Mouse (Mus musculus): ENCODE data around the gene Gm10799.
"Not testable (repeated sequence)": the region's sequence is repeated elsewhere in the genome, so short reads cannot be mapped to it uniquely, and the experiment has no call there.

Gm10799 gene

DNA sequence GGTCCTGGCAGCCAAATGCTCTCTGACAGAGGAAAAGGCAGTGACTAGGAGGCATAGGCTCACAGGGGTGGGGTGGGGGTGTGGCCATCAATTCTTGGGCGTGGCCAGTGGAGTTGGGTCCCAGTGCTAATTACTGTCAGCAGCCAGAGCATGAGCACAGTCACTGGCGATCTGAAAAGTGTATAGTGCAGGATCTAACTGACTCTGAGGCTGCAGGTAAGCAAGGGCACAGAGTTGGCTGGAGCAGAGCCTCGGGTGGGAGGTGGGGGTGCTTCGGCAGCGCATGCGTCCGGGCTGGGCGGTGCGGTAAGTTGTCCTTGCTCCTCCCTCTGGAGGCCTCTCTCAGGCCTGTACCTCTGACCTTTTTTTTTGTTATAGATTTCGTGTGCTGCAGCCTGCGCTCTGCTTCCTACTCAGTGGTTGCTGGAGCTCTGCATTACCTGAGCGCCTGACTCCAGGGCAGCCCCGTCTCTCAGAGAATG lies 1.4 kb upstream of the Gm10799 start, which contains the start of gene Cd59b:
Cd59b (plus strand) TSS at position 146 of the 482 bp plus-strand sequence.
- DNase-seq (ENCODE audit: low spot score in 2 of 2) = peak; percentile 29 to 39

DNA sequence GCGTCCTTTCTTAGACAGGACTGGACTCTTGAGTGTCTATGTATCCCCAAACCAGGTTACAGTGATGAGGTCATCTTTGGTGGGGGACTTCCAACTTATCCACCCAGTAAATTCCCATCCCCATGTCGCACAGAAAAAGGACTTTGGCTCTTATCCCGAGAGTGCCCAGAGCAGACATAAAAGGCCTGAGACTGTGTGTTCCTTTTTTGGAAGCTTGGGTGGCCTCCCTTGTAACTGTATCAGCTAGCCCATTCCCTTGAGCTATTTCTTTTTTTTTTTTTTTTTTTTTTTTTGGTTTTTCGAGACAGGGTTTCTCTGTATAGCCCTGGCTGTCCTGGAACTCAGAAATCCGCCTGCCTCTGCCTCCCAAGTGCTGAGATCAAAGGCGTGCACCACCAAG lies 2.8 kb downstream of the Gm10799 start, which contains the start of gene Gm10912:
Gm10912 (plus strand) TSS at position 301 of the 400 bp plus-strand sequence.
- not testable (repeated sequence) for DNase-seq (ENCODE audit: low spot score in 2 of 2)

DNA sequence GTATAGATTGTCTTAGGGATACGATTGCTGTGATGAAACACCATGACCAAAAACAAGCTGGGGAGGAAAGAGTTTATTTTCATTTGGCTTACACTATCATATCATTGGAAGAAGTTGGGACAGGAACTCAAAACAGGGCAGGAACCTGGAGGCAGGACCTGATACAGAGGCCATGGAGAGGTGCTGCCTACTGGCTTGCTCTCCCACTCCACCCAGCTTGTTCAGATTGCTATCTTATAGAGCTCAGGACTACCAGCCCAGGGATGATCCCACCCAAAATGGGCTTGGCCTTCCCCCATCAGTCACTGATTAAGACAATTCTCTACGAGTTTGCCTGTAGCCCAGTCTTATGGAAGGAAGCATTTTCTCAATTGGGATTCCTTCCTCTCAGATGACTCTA lies 4.2 kb downstream of the Gm10799 start:
- no peak for DNase-seq (ENCODE audit: low spot score in 2 of 2)

DNA sequence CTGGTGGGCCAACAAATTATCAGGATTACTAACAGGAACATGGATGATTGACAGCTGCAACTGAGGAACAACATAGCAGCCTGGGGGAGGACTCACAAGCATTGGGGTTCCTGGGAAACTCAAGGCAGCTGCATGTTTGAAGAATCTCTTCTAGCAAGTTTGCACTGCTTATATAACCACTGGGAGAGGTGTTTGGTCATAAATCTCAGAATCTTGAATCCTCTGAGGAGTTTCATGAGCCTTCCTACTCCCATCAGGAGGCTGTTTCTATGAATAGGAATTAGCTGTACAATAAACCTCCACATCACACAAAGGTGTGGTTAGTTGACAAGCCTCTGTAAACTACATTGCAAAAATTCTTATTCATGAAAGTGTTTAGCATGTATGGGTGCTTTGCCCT lies 5.7 kb downstream of the Gm10799 start:
- DNase-seq (ENCODE audit: low spot score in 2 of 2) = no peak

DNA sequence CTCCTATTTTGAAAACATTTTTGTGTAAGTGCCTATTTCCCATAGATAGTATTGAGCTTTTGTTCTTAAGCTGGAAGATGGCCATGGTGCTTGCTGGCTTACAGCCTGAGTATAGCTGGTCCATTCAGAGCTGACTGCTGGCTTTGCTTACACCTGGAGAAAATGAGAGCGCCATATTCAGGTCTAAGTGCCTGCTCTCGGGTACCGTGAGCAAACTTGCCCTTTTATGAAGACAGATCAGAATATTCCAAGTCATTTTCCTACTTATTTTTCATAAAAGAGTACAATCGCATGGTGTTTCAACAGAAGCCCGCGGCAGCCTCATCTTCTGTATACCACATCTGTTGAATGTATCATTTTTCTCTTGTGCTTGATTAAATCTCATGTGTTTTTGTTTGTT lies 7.4 kb downstream of the Gm10799 start:
- DNase-seq (ENCODE audit: low spot score in 2 of 2) = no peak

DNA sequence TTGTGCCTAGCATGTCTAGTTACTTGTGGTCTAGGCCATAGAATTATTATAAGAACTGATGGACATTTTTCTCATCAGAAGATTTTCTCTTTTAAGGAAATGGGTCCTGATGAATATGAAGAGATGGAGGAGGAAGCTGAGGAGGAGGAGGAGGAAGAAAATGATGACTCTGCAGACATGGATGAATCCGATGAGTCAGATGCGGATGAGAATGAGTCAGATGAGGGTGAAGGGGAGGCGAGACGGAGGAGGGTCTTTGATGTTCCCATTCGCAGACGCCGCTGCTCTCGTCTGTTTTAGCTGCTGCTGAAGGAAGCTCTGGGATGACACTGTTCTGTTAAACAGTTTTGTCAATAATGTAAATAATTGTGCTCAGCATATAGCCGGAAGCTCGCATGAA lies 8.6 kb downstream of the Gm10799 start:
- no peak for DNase-seq (ENCODE audit: low spot score in 2 of 2)

DNA sequence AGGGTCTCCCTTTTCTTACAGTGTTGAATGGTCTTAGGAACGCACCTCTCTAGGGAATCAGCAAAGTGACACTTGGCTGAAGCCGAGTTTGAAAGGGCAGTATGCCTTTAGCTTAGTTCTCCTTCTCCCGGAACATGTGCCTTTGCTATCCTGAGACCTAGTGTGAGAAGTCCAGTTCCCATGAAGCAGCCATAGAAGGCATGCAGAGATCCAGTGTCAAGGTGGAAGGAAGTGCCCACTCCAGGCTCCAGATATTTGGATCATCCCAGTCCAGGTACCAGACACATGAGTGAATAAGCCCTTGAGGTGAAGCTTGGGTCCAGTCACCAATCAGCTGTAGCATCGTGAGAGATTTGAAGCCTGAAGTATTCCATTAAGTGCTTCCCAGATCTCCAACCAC lies 9.4 kb downstream of the Gm10799 start:
- DNase-seq (ENCODE audit: low spot score in 2 of 2) = no peak

DNA sequence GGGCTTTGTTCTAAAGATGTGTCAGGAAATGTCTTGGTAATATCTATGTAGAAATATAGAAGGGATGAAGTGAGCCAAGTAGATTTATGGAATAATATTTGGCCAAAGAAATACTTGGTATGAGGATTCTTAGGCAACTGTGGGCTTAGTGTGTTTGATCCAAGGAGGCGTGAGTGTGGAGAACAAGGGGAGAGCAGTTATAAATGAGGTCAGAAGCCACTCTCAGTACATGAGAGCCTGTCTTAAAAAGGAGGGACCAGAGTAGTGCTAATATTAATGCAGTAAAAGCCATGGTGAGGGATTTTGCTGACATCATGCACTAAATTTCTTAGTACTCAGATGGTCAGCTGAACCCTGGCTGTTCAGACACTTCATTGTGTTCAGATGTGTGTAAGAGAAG lies 10.0 kb downstream of the Gm10799 start:
- no peak for DNase-seq (ENCODE audit: low spot score in 2 of 2)

DNA sequence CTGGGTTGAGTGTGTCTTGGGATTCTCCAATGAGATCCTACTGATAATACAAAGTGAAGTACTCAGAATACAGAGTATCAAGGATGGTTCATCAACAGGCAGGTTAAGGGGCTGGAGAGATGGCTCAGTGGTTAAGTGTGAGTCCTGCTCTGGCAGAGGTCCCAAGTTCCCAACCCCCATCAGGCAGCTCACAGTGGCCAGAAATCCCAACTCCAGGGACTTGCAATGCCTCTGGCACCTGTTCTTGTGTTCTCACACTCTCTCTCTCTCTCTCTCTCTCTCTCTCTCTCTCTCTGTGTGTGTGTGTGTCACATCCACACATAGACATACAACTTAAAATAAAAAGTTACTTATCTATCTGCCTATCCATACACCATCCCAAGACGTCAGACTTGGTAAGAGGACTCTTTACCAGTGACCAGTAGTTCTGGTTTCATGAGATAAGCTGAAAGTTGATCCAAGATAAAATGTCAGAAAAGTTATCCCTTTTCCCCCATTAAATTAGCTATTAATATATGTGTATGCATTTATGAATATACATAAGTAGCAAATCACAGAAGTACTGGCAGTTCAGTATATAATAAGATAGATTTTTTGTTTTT lies 23.8 kb downstream of the Gm10799 start:
- no peak for DNase-seq (ENCODE audit: low spot score in 2 of 2)

DNA sequence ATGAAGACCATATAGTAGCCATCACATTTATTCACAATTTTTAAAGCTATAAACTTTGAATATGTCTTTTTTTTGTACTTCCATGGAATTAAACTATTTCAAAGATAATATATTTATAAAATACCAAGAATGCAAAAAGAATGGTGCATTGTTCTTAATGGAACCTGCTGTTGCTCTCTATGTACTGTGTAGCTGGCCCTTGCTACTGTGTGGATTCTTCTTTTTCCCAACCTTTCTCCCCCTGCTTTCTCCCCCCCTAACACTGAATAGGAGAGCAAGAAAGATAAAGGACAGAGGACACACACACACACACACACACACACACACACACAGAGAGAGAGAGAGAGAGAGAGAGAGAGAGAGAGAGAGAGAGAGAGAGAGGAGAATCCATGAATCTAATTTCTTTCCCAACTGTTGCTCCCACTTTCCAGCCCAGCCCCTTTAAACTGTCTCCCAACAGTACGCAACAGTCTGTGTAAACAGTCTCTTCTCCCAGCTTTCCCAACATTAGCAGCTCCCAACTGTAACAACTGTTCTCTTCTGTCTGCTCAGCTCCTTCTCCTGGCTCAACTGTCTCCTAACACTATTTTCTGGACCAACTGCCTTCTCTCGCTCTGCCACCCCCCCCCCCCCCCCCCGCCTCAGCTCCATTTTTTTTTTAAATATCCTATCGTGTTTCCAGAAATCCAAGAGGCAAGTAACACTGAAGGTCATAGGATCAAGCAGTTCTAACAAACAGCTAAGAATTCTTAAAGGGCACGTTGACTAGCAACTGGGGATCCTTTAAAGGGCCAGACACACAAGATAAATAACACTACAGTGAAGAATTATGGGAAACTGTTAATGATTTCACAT lies 24.5 kb downstream of the Gm10799 start:
- DNase-seq (ENCODE audit: low spot score in 2 of 2) = no peak

DNA sequence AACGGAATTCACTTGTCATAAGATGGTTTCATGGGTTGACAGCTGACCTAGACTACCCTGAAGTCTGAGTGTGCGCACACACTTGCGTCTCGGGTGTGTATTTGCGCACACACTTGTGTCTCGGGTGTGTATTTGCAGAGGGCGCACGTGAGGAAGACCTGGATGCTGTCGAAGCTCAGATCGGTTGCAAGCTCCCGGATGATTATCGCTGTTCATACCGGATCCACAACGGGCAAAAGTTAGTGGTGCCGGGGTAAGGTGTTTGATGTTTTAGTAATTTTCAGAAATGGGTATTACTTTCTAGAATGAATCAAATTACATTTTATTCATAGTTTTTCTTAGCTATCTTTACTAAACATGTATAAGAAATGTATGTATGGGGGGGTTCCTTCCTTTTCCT lies 25.6 kb downstream of the Gm10799 start:
- no peak for DNase-seq (ENCODE audit: low spot score in 2 of 2)

DNA sequence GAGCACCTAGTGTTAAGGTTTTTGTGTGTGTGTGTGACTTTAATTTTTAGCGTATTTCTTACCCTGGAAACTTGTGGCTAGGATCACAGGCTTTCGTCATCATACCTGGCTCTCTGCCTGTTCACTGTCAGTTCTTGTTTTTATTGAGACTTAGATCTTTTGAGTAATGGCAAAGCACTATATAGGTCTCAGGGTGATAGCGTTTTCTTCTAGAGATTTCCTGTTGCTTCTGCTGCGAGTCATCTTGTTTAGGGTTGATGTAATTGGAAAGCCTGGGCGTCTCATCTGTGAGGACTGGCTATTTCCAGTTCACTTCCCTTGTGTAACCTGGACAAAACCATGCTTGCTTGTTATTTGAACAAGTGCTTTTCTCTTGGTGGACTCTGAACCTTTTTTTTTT lies 26.7 kb downstream of the Gm10799 start:
- no peak for DNase-seq (ENCODE audit: low spot score in 2 of 2)

DNA sequence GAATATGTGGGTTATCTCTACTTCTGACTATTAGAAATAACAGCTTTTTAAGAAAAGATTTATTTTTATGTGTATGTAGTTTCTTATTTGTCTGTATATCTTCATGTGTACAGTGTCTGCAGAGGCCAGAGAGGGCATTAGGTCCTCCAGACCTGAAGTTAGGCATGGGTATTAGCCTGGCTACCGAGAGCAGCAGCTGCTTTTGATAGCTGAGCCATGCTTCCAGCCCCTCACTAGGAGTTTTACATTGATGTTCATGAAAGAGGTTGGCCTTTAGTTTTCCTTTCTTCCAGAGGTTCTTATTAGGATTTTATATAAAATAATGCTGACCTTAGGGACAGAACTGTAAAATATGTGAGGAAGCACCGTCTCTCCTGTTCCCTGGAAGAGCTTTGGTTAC lies 30.1 kb downstream of the Gm10799 start:
- DNase-seq (ENCODE audit: low spot score in 2 of 2) = no peak

DNA sequence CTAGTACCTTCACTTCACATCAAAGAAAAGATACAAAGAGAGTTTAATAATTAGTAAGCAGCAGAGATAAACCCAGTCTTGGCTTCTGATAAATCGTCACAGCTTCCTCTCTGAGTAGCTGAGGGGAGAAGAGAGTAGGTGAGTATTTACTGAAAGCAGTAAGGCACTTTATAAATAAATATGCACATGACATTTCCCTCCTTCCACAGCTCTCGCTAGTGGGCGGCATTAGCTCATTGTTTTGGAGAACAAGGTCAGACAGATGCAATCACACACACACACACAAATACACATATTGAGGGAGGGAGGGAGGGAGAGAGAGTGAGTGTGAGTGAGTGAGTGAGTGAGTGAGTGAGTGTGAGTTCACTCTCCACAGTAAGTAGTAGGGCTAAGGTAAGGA lies 32.0 kb downstream of the Gm10799 start:
- no peak for DNase-seq (ENCODE audit: low spot score in 2 of 2)

DNA sequence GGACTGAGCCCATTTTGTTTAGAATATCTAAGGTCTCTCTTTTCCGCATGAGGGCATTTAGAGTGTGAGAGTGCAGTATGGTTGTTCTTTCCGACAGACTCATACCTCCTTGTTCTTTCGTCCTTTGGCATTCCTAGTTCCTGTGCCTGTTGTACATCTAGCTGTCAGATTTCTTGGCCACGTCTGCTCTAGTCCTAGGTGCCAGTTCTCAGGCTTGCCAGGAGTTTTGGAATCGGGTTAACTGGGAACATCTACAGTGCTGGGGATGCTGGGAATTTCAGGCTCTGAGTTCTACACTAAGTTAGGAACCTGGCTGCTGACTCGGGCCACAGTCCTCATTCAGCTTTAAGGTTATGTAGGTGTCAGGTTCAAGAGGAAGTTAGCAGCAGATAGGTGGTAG lies 32.8 kb downstream of the Gm10799 start:
- DNase-seq (ENCODE audit: low spot score in 2 of 2) = peak; percentile 38 to 41

DNA sequence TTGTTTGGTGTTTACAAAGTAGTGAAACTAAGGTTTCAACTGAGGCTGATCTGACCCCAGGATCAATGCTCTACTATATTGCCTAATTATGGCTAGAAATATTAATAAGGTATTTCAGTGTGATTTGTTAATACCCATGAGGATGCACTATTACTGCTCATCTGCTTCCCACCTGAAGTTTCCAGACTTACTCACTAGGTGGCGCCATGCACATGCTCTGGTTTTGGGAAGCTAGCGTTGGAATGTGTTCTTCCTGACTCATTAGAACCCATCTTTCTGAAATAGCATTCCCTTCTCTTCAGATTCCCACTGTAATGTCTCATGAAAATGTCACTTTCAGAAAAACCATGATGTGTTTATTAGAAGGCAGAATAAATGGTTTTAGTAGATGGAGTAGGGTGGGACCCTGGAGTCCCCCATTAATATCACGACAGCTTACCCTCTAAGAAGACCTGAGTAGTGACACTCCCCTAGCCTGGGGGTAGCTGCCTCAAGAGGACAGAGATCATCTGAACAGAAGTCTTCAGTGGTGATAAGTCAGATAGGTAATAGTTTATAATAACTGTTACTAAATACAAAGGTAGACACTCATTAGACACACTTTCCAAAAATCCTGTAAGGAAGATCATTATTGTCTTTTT lies 33.4 kb downstream of the Gm10799 start:
- DNase-seq (ENCODE audit: low spot score in 2 of 2) = peak in 1 of 2 experiments; percentile 65

DNA sequence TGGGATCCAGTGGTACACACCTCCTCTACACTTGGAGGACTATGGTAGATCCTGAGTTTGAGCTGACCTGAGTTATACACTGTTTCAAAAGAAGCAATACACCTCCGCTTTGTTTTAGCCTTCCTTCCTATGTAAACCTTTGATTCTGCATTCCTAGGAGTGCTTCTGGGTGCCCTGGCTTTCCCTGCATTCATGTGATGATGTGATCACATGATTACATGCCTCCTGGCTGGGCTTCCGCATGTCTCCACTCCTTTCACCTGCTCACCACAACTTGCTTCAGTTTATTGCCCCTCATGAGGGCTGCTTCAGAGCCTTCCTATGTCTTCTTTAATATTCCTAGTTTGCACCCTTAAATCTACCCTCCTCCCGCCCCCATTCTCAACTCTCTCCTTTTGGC lies 36.3 kb downstream of the Gm10799 start:
- DNase-seq (ENCODE audit: low spot score in 2 of 2) = no peak

DNA sequence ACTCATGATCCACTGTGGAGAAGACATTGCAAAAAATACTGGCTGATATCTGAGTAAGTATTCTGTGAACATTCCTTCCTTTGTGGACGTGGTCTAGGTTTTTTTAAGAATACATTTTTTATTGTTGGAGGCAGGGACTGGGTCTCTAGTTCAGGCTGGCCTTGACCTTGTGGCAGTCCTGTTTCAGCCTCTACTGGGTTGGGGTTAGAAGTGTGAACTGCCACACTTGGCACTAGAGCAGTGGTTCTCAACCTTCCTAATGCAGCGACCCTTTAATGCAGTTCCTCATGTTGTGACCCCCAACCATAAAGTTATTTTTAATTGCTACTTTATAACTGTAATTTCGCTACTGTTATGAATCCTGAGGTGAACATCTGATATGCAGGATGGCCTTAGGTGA lies 38.0 kb downstream of the Gm10799 start:
- no peak for DNase-seq (ENCODE audit: low spot score in 2 of 2)

DNA sequence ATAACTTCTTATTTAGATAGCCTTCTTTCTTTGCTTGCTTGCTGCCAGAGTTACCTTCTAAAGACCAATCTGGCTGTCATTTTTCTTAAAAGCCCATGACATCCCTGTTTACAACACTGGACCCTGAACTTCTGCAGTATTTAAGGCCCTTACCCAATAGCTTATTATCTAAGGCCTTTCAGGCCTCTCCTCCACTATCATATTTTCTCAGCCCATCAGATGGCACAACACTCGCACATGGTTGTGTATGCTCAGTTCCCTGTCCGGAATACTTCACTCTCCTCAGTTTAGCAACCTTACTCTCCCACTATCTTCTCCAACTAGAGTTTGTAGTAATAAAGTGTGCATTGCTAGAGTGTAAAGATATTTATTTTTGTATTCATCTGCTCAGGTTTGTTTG lies 39.3 kb downstream of the Gm10799 start:
- DNase-seq (ENCODE audit: low spot score in 2 of 2) = no peak

DNA sequence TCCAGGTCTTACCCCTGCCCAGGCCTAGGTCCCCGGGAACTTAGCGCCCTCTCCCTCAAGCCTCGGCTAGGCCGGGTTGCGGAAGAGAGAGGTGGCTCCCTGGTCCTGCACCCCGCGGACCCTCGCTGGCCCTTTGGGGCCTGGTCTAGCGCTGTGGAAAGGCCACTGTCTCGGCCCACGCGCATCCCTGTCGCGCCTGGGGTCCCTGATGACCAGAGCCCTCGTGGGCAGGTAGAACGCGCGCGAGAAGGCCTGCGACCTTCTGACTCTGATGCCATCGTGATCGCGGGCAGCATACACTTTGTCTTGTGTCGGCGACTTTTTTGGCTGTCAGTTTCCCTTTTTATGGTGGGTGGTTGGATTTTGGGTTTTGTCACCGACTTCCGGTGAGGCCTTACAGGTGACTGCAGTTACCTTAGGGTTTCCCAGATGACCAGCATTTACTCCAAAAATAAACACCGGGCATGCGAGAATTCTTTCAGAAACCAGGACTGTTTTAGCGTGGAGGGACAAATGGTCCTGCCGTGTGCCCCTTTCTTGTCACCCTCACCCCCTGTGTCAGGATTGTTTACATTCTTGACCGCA lies 40.1 kb downstream of the Gm10799 start, which contains the start of gene 4931422A03Rik:
4931422A03Rik (minus strand) TSS at position 223 of the 585 bp plus-strand sequence.
- no peak for DNase-seq (ENCODE audit: low spot score in 2 of 2)

DNA sequence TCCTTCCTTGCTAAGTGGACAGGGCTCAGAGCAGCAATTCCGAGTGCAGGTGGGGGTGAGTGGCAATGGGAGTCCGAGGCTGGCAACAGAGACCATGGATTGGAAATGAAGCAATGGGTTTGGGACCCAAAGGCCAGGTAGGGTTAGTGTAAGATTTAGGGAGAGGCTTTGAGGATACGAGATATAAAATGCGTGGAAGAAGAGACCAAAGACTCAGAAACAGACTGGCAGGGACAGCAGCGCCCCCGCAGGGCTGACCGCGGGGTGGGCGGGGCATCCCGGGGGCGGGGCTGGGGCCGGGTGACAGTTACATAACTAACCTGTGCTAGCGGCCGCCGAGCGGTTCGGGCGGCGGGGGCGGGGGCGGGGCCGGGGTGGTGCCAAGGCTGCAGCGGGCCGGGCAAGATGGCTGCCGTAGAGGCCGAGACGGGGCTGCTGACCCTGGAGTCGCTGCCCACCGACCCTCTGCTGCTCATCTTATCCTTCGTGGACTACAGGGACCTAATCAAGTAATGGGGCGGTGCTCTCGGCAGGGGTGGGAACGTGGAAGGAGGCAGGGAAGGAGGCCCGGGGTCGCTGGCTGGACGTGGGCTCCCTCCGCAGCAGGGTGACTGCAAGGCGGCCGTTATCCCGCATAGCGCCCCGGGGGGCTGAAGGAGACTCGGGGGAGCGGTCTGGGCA lies 40.8 kb downstream of the Gm10799 start, which contains the start of gene Fbxo3:
Fbxo3 (plus strand) TSS at position 264 of the 681 bp plus-strand sequence.
- DNase-seq (ENCODE audit: low spot score in 2 of 2) = peak; percentile 80 to 91
